Mouse (Mus musculus) heart, embryonic 16.5 days (tissue): ENCODE results near the gene Cdc37l1. TPM values are rescaled to one million over a fixed set of nuclear protein-coding genes. Genes with fewer than 3 reads are reported as not detected.

Experiments
- ATAC-seq: fragments of 200-750 bp; cut with Nextera tagmentation; replicated peaks from 2 replicates; pipeline ENCODE4 v1.8.0; 2017; ENCODE audit warnings: moderate number of reproducible peaks; ENCODE audit not compliant: insufficient read depth, low FRiP score; ENCODE audit errors: extremely low read depth
- H3K27ac ChIP-seq: fragments of 300-500 bp; sonication (generic); 2 replicates; pipeline ENCODE4 v1.5.1; 2014; ENCODE audit warnings: mild to moderate bottlenecking, low read length, control low read depth, moderate library complexity
- H3K27me3 ChIP-seq: fragments of 300-500 bp; sonication (generic); 2 replicates; pipeline ENCODE4 v1.6.1; 2014; ENCODE audit warnings: low read length, mixed read lengths; ENCODE audit not compliant: control insufficient read depth, insufficient read depth
- H3K36me3 ChIP-seq: fragments of 300-500 bp; sonication (generic); 2 replicates; pipeline ENCODE4 v1.6.1; 2014; ENCODE audit not compliant: control insufficient read depth, insufficient read depth
- H3K4me1 ChIP-seq: fragments of 300-500 bp; sonication (generic); 2 replicates; pipeline ENCODE4 v1.6.1; 2014; ENCODE audit warnings: low read length, mixed read lengths; ENCODE audit not compliant: control insufficient read depth, insufficient read depth
- H3K4me2 ChIP-seq: fragments of 300-500 bp; sonication (generic); 2 replicates; pipeline ENCODE4 v1.6.1; 2014; ENCODE audit warnings: low read depth, mild to moderate bottlenecking, control low read depth, low read length
- H3K4me3 ChIP-seq: fragments of 300-500 bp; sonication (generic); 2 replicates; pipeline ENCODE4 v1.5.1; 2014; ENCODE audit warnings: mild to moderate bottlenecking, control low read depth, low read length
- H3K9ac ChIP-seq: fragments of 300-500 bp; sonication (generic); 2 replicates; pipeline ENCODE4 v1.6.1; 2014; ENCODE audit warnings: low read length, control low read depth
- H3K9me3 ChIP-seq: fragments of 300-500 bp; sonication (generic); replicated peaks from 2 replicates; pipeline ENCODE4 v1.6.1; 2016; ENCODE audit warnings: low read length; ENCODE audit not compliant: control insufficient read depth
- WGBS: fragments of 180-500 bp; shearing (Covaris S2); extraction: QIAGEN DNeasy Blood & Tissue Kit; methylation state at CpG from one replicate; pipeline ENCODE4 v1.1.7; 2014; 5-methylcytosine and 5-hydroxymethylcytosine counted together
- polyA plus RNA-seq: library from polyadenylated mRNA; unstranded; fragments of >200 nt; fragmentation: Nextera tagmentation; extraction: Ambion mirVana; gene quantifications from 2 replicates; pipeline ENCODE4 v1.2.1, GENCODE M21; 2015

Cdc37l1 gene
- 54.7 and 55.7 TPM in 2 replicates for polyA plus RNA-seq

DNA sequence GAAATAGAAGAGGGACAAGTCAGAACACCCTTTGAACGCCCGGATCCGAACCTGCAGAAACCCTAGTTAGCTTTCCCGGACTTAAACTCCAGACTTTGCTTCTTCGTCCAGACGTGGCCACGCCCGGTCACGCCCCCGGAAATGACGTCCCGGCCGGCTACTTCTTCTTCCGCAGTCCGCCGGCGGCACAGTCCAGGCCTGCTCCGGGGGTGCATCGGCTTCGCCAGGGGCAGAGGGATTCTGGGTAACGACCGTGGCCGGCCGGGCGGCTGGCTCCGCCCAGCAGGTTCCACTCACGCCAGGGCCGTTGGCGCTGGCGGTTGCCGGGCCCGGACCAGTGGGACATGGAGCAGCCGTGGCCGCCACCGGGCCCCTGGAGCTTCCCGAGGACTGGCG is at the start of gene Cdc37l1:
Cdc37l1 (plus strand) TSS at position 159 of the 396 bp plus-strand sequence.
- peak within 1 kb of the TSS; percentile 99 for H3K27ac ChIP-seq
- H3K27me3 ChIP-seq = no peaks in the 10 kb centered on the region
- peak within 1 kb of the TSS; percentile 87 for H3K4me2 ChIP-seq
- no peaks in the 10 kb centered on the region for H3K9me3 ChIP-seq
- H3K9ac ChIP-seq = peak within 1 kb of the TSS; percentile 96
- WGBS = under 1% methylated on average over 37 of the region's 37 CpGs
- peak within 1 kb of the TSS; percentile 94 for H3K4me3 ChIP-seq
- peaks cover 21% of the 10 kb centered on the region for H3K4me1 ChIP-seq
- ATAC-seq = peak; percentile 96
- H3K36me3 ChIP-seq = peaks cover 12% of the 10 kb centered on the region

DNA sequence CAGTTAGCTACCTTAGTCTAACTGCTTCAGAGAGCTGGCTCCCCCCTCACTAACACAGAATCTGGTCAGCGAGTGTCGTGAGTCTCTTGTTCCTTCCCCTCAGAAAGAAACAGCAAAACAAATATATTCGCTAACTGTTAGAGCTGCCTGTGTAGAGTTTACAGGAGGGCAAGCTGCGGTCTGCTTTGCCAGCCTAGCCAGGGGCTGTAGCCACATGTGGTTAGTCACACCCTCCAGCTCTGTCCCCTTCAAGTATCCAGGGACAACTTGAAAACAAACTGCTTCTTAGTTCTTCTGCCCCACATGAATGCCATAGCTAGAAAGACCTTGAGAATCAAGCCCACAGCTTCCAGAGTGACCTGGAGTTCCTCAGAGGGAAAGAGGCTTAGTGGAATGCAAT is 48.9 kb upstream of the Cdc37l1 start:
- Histone ChIP-seq H3K9ac (no peak overlapping the region), H3K4me1 (peaks cover 12% of the 10 kb centered on the region), H3K36me3 (no peaks in the 10 kb centered on the region), H3K4me3 (no peak overlapping the region), H3K27me3 (no peaks in the 10 kb centered on the region), H3K9me3 (no peaks in the 10 kb centered on the region), H3K4me2 (no peak overlapping the region), H3K27ac (peak overlapping the region; percentile 87)
- 49% methylated on average over 4 of the region's 4 CpGs for WGBS
- no peak for ATAC-seq

- Histone ChIP-seq H3K4me3 (no peak overlapping the region), H3K4me2 (peak overlapping the region; percentile 30; the same call in 1 of the 2 replicates), H3K27ac (peak overlapping the region; percentile 85), H3K27me3 (no peaks in the 10 kb centered on the region), H3K4me1 (peaks cover 12% of the 10 kb centered on the region), H3K36me3 (peaks cover 4% of the 10 kb centered on the region), H3K9ac (no peak overlapping the region), H3K9me3 (no peaks in the 10 kb centered on the region)
- WGBS = 7% methylated on average over 4 of the region's 4 CpGs
- ATAC-seq = peak; percentile 83
Observed at GRCm38 (mm10) chr19:28946782-28947181, 43.4 kb upstream of the Cdc37l1 start.

DNA sequence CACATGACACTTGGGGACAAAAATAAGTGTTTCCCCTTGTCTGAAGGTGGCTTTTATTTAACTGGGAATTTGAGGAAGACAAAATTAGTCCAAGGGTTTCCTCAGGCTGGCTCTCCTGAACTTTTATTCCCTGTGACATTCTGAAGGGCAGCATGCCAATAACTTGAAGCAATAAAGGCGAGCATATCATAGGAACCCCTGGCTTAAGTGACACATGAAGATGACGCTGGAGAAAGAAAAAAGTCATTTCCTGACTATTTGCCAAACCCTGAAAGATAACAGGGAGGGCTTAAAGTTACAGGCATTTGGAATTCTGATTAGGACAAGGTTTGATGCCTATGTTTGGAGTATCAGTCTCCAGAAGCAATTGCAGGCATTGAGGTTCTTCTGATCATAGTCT is 42.8 kb upstream of the Cdc37l1 start:
- H3K36me3 ChIP-seq = peaks cover 4% of the 10 kb centered on the region
- no peaks in the 10 kb centered on the region for H3K9me3 ChIP-seq
- H3K4me3 ChIP-seq = no peak overlapping the region
- H3K4me1 ChIP-seq = peaks cover 12% of the 10 kb centered on the region
- H3K9ac ChIP-seq = no peak overlapping the region
- 17% methylated on average over 2 of the region's 2 CpGs for WGBS
- H3K27ac ChIP-seq = peak overlapping the region; percentile 85
- ATAC-seq = no peak
- no peaks in the 10 kb centered on the region for H3K27me3 ChIP-seq
- no peak overlapping the region for H3K4me2 ChIP-seq

DNA sequence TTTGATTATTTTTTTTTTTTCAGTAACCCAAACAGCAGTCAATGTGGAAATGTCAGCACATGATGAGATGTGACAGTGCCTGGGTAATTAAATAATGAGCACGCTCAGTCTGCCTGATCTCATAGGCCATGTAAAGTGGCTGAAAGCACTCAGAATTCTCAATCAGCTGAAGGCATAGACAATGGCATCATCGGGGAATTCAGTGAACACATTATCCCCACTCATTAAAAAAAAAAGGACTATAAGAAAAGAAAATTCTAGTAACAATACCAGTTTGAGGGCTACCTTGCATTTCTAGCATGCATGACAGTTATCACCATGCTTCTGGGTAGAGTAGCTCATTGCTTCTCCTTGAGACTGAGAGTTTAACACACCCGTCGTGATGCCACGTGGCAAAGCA is 38.9 kb upstream of the Cdc37l1 start:
- no peak overlapping the region for H3K9ac ChIP-seq
- no peak overlapping the region for H3K27ac ChIP-seq
- ATAC-seq = no peak
- WGBS = 80% methylated on average over 5 of the region's 5 CpGs
- H3K4me3 ChIP-seq = no peak overlapping the region
- peaks cover 12% of the 10 kb centered on the region for H3K4me1 ChIP-seq
- H3K4me2 ChIP-seq = no peak overlapping the region
- no peaks in the 10 kb centered on the region for H3K27me3 ChIP-seq
- peaks cover 4% of the 10 kb centered on the region for H3K36me3 ChIP-seq
- H3K9me3 ChIP-seq = no peaks in the 10 kb centered on the region

DNA sequence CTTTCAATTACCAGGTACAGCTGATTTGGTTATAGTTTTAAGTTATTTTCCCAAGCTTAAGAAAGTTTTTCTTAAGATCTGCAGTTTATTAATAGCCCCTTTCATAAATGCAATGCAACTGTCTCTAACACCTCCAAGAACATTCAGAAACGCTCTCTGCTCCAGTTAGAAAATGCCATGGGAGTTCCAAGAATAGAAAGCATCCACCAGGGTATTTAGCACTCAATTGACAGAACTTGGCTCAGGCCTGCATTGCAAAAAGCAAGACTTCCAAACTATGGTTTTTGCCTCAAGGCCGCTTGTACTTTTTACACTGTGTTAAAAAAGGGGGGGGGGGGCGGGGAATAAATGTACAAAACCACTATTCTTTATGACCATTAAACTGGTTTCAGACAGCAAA is 27.0 kb upstream of the Cdc37l1 start:
- H3K4me1 ChIP-seq = peaks cover 22% of the 10 kb centered on the region
- ATAC-seq = no peak
- H3K36me3 ChIP-seq = no peaks in the 10 kb centered on the region
- 31% methylated on average over 3 of the region's 3 CpGs for WGBS
- peak overlapping the region; percentile 73 for H3K4me2 ChIP-seq
- no peaks in the 10 kb centered on the region for H3K9me3 ChIP-seq
- no peaks in the 10 kb centered on the region for H3K27me3 ChIP-seq
- H3K27ac ChIP-seq = peak overlapping the region; percentile 95
- H3K9ac ChIP-seq = peak overlapping the region; percentile 83
- peak overlapping the region; percentile 65 for H3K4me3 ChIP-seq

DNA sequence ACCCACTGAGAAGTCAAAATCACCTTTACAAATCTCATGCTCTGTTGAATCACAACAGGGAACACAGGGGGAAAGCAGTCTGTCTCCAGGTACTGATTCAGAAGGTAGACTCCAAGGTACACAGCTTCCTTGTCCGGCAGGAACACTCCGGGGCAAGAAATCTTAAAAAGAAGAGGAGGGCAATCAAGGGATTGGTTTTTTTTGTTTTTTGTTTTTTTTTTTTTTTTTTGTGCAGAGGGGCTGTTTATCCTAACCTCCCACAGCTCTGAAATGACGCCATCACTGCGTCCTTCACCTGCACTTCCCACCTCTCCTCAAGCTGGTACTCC is 26.7 kb upstream of the Cdc37l1 start:
- Histone ChIP-seq H3K4me1 (peaks cover 22% of the 10 kb centered on the region), H3K36me3 (no peaks in the 10 kb centered on the region), H3K9ac (peak overlapping the region; percentile 83), H3K27me3 (no peaks in the 10 kb centered on the region), H3K4me3 (peak overlapping the region; percentile 65), H3K4me2 (peak overlapping the region; percentile 73), H3K27ac (peak overlapping the region; percentile 95), H3K9me3 (no peaks in the 10 kb centered on the region)
- 3% methylated on average over 4 of the region's 4 CpGs for WGBS
- no peak for ATAC-seq

DNA sequence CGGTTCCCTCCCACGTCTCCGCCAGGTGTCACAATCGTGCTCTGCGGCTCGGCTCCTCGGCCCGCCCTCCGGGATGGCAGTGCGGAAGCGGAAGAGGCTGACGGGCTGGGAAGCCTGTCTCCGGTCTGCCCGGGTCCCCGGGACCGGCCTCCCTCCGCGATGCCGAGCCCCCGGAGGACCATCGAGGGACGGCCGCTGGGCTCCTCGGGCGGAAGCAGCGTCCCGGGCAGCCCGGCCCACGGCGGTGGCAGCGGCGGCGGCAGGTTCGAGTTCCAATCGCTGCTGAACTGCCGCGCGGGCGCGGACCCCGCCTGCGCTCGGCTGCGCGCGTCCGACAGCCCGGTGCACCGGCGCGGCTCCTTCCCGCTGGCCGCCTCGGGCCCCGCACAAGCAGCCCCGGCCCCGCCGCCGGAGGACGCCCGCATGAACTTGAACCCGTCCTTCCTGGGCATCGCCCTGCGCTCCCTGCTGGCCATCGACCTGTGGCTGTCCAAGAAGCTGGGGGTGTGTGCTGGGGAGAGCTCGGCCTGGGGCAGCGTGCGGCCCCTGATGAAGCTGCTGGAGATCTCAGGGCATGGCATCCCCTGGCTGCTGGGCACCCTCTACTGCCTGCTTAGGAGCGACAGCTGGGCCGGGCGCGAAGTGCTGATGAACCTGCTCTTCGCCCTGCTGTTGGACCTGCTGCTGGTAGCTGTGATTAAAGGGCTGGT is 26.2 kb upstream of the Cdc37l1 start, which contains the start of gene Plpp6:
Plpp6 (plus strand) TSS at position 112 of the 710 bp plus-strand sequence.
- under 1% methylated on average over 73 of the region's 73 CpGs for WGBS
- peaks cover 22% of the 10 kb centered on the region for H3K4me1 ChIP-seq
- H3K4me3 ChIP-seq = peak within 1 kb of the TSS; percentile 65
- no peaks in the 10 kb centered on the region for H3K9me3 ChIP-seq
- peak within 1 kb of the TSS; percentile 73 for H3K4me2 ChIP-seq
- ATAC-seq = peak; percentile 82
- H3K27me3 ChIP-seq = no peaks in the 10 kb centered on the region
- peak within 1 kb of the TSS; percentile 95 for H3K27ac ChIP-seq
- no peaks in the 10 kb centered on the region for H3K36me3 ChIP-seq
- H3K9ac ChIP-seq = peak within 1 kb of the TSS; percentile 83

- peak overlapping the region; percentile 83 for H3K9ac ChIP-seq
- peaks cover 22% of the 10 kb centered on the region for H3K4me1 ChIP-seq
- H3K9me3 ChIP-seq = no peaks in the 10 kb centered on the region
- no peaks in the 10 kb centered on the region for H3K27me3 ChIP-seq
- ATAC-seq = peak; percentile 23; the same call in 1 of the 2 replicates
- H3K4me3 ChIP-seq = peak overlapping the region; percentile 65
- peak overlapping the region; percentile 95 for H3K27ac ChIP-seq
- no peaks in the 10 kb centered on the region for H3K36me3 ChIP-seq
- 6% methylated on average over 16 of the region's 16 CpGs for WGBS
- peak overlapping the region; percentile 73 for H3K4me2 ChIP-seq
Observed at GRCm38 (mm10) chr19:28964552-28964903, 25.6 kb upstream of the Cdc37l1 start.
